Mouse (Mus musculus): Measurements from ENCODE around the gene Itsn1. TPM values are rescaled to one million over a fixed set of nuclear protein-coding genes. Genes with fewer than 3 reads are reported as not detected.

The Itsn1 gene
- total RNA-seq, 2 experiments from 2014 or later: 49.7 to 69.7 TPM

- DNase-seq: peak in 1 of 2 experiments; percentile 9
- intact Hi-C loops (cut with DNase I): no loop called here
Observed at GRCm38 (mm10) chr16:91927911-91928630, 199.0 kb downstream of the Itsn1 start.

- intact Hi-C loops (cut with DNase I): loop anchor here (10.0 kb wide), 2 partner anchors 123 to 533 kb away; partner anchors contain the start of genes Gm49711, Mrps6 and Slc5a3
- peak; percentile 84 to 89 for DNase-seq
Observed at GRCm38 (mm10) chr16:91931078-91932013, 202.3 kb downstream of the Itsn1 start.

GRCm38 (mm10) chr16:91932082-91932690 is 203.1 kb downstream of the Itsn1 start:
- intact Hi-C loops (cut with DNase I): loop anchor here (10.0 kb wide), 2 partner anchors 123 to 533 kb away; partner anchors contain the start of genes Gm49711, Mrps6 and Slc5a3
- DNase-seq: no peak

GRCm38 (mm10) chr16:91932843-91933518 is 203.9 kb downstream of the Itsn1 start:
- intact Hi-C loops (cut with DNase I): loop anchor here (10.0 kb wide), 2 partner anchors 122 to 532 kb away; partner anchors contain the start of genes Gm49711, Mrps6 and Slc5a3
- no peak for DNase-seq

GRCm38 (mm10) chr16:91935108-91935507 is 206.0 kb downstream of the Itsn1 start:
- no peak for DNase-seq
- intact Hi-C loops (cut with DNase I): loop anchor here (10.0 kb wide), 2 partner anchors 120 to 530 kb away; partner anchors contain the start of genes Gm49711, Mrps6 and Slc5a3

- no peak for DNase-seq
- intact Hi-C loops (cut with DNase I): loop anchor here (10.0 kb wide), 2 partner anchors 119 to 529 kb away; partner anchors contain the start of genes Gm49711, Mrps6 and Slc5a3
Observed at GRCm38 (mm10) chr16:91935726-91936125, 206.6 kb downstream of the Itsn1 start.

- peak; percentile 72 to 76 for DNase-seq
- intact Hi-C loops (cut with DNase I): loop anchor here (10.0 kb wide), 2 partner anchors 118 to 528 kb away; partner anchors contain the start of genes Gm49711, Mrps6 and Slc5a3
Observed at GRCm38 (mm10) chr16:91936340-91937030, 207.4 kb downstream of the Itsn1 start.

GRCm38 (mm10) chr16:91937281-91937680 is 208.2 kb downstream of the Itsn1 start:
- DNase-seq: no peak
- intact Hi-C loops (cut with DNase I): loop anchor here (10.0 kb wide), 2 partner anchors 118 to 528 kb away; partner anchors contain the start of genes Gm49711, Mrps6 and Slc5a3

GRCm38 (mm10) chr16:91938141-91938540 is 209.1 kb downstream of the Itsn1 start:
- intact Hi-C loops (cut with DNase I): loop anchor here (1.0 to 10.0 kb wide), 3 partner anchors 117 to 527 kb away; partner anchors contain the start of genes Gm49711, Mrps6 and Slc5a3
- DNase-seq: no peak

- DNase-seq: no peak
- intact Hi-C loops (cut with DNase I): no loop called here
Observed at GRCm38 (mm10) chr16:91940726-91941125, 211.6 kb downstream of the Itsn1 start.

GRCm38 (mm10) chr16:91942201-91942600 is 213.1 kb downstream of the Itsn1 start:
- intact Hi-C loops (cut with DNase I): no loop called here

GRCm38 (mm10) chr16:91946261-91946660 is 217.2 kb downstream of the Itsn1 start:
- intact Hi-C loops (cut with DNase I): no loop called here
- DNase-seq: no peak

More at GRCm38 (mm10) chr16:91942201-91942600, 213.1 kb downstream of the Itsn1 start:
- no peak for DNase-seq

GRCm38 (mm10) chr16:91947093-91947492 is 218.0 kb downstream of the Itsn1 start:
- DNase-seq: no peak
- intact Hi-C loops (cut with DNase I): no loop called here

GRCm38 (mm10) chr16:91953967-91954366 is 224.9 kb downstream of the Itsn1 start:
- intact Hi-C loops (cut with DNase I): no loop called here
- DNase-seq: no peak

- intact Hi-C loops (cut with DNase I): no loop called here
- DNase-seq: no peak
Observed at GRCm38 (mm10) chr16:91954766-91955165, 225.7 kb downstream of the Itsn1 start.

GRCm38 (mm10) chr16:91962204-91962893 is 233.3 kb downstream of the Itsn1 start:
- intact Hi-C loops (cut with DNase I): no loop called here
- no peak for DNase-seq

- intact Hi-C loops (cut with DNase I): no loop called here
- DNase-seq: no peak
Observed at GRCm38 (mm10) chr16:91962894-91963555, 233.9 kb downstream of the Itsn1 start.

- no peak for DNase-seq
- intact Hi-C loops (cut with DNase I): no loop called here
Observed at GRCm38 (mm10) chr16:91963556-91963900, 234.4 kb downstream of the Itsn1 start.

All from gastrocnemius, postnatal 36 days (tissue).